Mouse (Mus musculus): ENCODE data around the gene Golga1.
"Not testable (repeated sequence)": the region's sequence is repeated elsewhere in the genome, so short reads cannot be mapped to it uniquely, and the experiment has no call there.

Gene Golga1

GRCm38 (mm10) chr2:39065400-39065987 lies at the start of gene Golga1:
TSS of gene Golga1 (minus strand) at chr2:39065541.
- DNase-seq (ENCODE audit: low read depth) = peak; percentile 73

GRCm38 (mm10) chr2:39114093-39114492 lies 48.8 kb upstream of the Golga1 start:
- no peak for DNase-seq (ENCODE audit: low read depth)

GRCm38 (mm10) chr2:39110514-39110913 lies 45.2 kb upstream of the Golga1 start:
- DNase-seq (ENCODE audit: low read depth) = no peak

GRCm38 (mm10) chr2:39109712-39110111 lies 44.4 kb upstream of the Golga1 start:
- not testable (repeated sequence) for DNase-seq (ENCODE audit: low read depth)

- DNase-seq (ENCODE audit: low read depth) = not testable (repeated sequence)
These were observed 34.6 kb upstream of the Golga1 start for GRCm38 (mm10) chr2:39099951-39100350.

GRCm38 (mm10) chr2:39097993-39098392 lies 32.7 kb upstream of the Golga1 start:
- no peak for DNase-seq (ENCODE audit: low read depth)

GRCm38 (mm10) chr2:39091966-39092365 lies 26.6 kb upstream of the Golga1 start:
- peak; percentile 5 for DNase-seq (ENCODE audit: low read depth)

GRCm38 (mm10) chr2:39082706-39083105 lies 17.4 kb upstream of the Golga1 start:
- DNase-seq (ENCODE audit: low read depth) = no peak

- no peak for DNase-seq (ENCODE audit: low read depth)
These were observed 5.3 kb upstream of the Golga1 start for GRCm38 (mm10) chr2:39070666-39071065.

- no peak for DNase-seq (ENCODE audit: low read depth)
These were observed 3.8 kb upstream of the Golga1 start for GRCm38 (mm10) chr2:39069096-39069495.

- DNase-seq (ENCODE audit: low read depth) = no peak
These were observed 498 bp downstream of the Golga1 start for GRCm38 (mm10) chr2:39064687-39065399.

GRCm38 (mm10) chr2:39048515-39048914 lies 16.8 kb downstream of the Golga1 start:
- no peak for DNase-seq (ENCODE audit: low read depth)

- DNase-seq (ENCODE audit: low read depth) = no peak
These were observed 25.1 kb downstream of the Golga1 start for GRCm38 (mm10) chr2:39040215-39040614.

- no peak for DNase-seq (ENCODE audit: low read depth)
These were observed 33.7 kb downstream of the Golga1 start for GRCm38 (mm10) chr2:39031611-39032010.

GRCm38 (mm10) chr2:39020004-39020403 lies 45.3 kb downstream of the Golga1 start:
- no peak for DNase-seq (ENCODE audit: low read depth)

GRCm38 (mm10) chr2:39016581-39016980 lies 48.8 kb downstream of the Golga1 start:
- no peak for DNase-seq (ENCODE audit: low read depth)

GRCm38 (mm10) chr2:39012768-39013279 lies 52.5 kb downstream of the Golga1 start:
- DNase-seq (ENCODE audit: low read depth) = no peak

GRCm38 (mm10) chr2:39011971-39012370 lies 53.4 kb downstream of the Golga1 start:
- DNase-seq (ENCODE audit: low read depth) = no peak

- DNase-seq (ENCODE audit: low read depth) = no peak
These were observed 54.1 kb downstream of the Golga1 start for GRCm38 (mm10) chr2:39011264-39011663.

GRCm38 (mm10) chr2:39010144-39010543 lies 55.2 kb downstream of the Golga1 start:
- not testable (repeated sequence) for DNase-seq (ENCODE audit: low read depth)

- no peak for DNase-seq (ENCODE audit: low read depth)
These were observed 56.4 kb downstream of the Golga1 start for GRCm38 (mm10) chr2:39008954-39009365.

- DNase-seq (ENCODE audit: low read depth) = no peak
These were observed 56.9 kb downstream of the Golga1 start for GRCm38 (mm10) chr2:39008350-39008851.

GRCm38 (mm10) chr2:39007865-39008264 lies 57.5 kb downstream of the Golga1 start:
- DNase-seq (ENCODE audit: low read depth) = peak; percentile 67
